Mouse (Mus musculus) heart, adult 2 months (tissue): Measurements from ENCODE around the gene Mettl21e.

Experiments
- CTCF ChIP-seq: fragments of 200-600 bp; IDR thresholded peaks from 2 replicates; pipeline ENCODE4 v1.8.1; 2022; ENCODE audit warnings: antibody characterized with exemption, mild to moderate bottlenecking, moderate library complexity
- POLR2A ChIP-seq: fragments of 200-500 bp; IDR thresholded peaks from 2 replicates; pipeline ENCODE4 v1.6.1; 2011; ENCODE audit warnings: mild to moderate bottlenecking, low read depth, low read length, control low read depth; ENCODE audit not compliant: insufficient read depth

DNA sequence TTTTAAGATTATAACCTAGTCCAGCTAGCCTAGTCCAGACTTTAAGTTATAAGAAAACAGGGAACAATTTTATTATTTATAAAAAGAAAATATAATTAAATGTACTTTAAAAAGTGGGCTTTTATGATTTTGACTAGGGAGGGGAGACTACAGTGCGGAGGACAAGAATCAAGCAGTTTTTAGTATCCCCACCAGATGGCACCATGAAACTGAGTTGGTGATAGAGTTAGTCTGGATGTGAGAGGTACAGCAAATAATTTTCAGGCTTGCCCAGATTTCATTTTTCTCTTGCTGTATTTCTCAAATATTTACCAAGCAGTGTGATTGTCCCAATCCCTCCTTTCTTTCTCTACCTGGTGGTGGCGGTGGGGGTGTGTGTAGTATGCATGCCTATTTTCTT is 10.3 kb upstream of the Mettl21e start:
- no peak for TF ChIP-seq POLR2A
- TF ChIP-seq CTCF: peak; percentile 80
